Mouse (Mus musculus) kidney, postnatal 36 days (tissue): Measurements from ENCODE around the gene Fabp3.

ENCODE experiments used
- DNase-seq, 2 experiments: peaks; one replicate each; pipeline ENCODE4 v3.0.0; 2021 to 2022; ENCODE audit warnings: mixed read lengths in 2 of 2

Fabp3 gene

GRCm38 (mm10) chr4:130308231-130309081, at the start of gene Fabp3, which contains the start of gene Gm10570:
Gene Fabp3 (plus strand): TSS chr4:130308595.
Gene Gm10570 (minus strand): TSS chr4:130308674.
- DNase-seq = peak; percentile 50 to 76

DNA sequence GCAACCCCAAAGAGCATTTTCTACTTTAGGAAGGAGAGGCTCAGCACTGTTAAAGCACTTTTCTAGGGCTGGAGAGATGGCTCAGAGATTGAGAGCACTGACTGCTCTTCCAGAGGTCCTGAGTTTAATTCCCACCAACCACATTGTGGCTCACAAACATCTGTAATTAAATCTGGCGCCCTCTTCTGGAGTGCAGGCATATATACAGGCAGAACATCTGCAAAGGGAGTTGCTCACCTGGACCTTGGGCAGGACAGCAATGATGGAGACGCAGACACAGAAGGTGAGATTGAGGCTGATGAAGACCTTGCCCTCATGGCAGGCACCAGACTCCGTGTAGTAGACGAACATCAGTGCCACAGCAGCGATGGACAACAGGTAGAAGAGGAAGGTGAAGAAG, 48.0 kb upstream of the Fabp3 start:
- peak; percentile 13 to 22 for DNase-seq

- no peak for DNase-seq
Observed at GRCm38 (mm10) chr4:130264131-130264530, 44.3 kb upstream of the Fabp3 start.

DNA sequence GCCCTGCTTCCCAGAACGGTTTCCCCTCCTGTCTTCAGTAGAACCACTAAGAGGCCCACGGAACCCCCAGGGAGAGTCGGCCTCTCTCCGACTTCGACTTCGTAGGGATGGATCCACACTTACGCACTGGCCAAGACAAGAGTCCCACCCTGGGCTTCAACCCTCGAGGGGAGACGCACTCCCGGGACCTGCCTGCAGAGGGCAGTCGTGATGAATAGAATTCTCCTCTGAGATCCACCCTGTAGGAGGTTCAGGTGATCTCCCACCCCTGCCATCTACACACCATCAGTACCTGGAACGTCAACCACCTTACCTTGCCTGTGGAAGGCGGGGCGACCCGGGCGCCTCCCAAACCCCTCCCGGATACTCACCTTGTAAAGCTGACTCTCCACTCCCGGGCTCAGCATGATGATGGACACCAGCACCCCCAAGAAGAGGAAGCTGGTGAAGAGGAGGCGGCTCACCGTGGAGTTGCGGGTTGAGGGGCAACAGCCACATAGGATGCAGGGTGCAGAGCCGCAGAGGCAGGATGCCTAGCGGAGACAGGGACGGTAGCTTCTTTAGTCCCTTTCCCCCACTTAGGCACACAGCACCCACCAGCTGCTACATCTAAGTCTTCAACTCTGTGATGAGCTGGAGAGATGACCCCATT, 43.6 kb upstream of the Fabp3 start:
- DNase-seq = peak; percentile 58 to 84

GRCm38 (mm10) chr4:130266601-130267000, 41.8 kb upstream of the Fabp3 start:
- DNase-seq = peak in 1 of 2 experiments; percentile 21

DNA sequence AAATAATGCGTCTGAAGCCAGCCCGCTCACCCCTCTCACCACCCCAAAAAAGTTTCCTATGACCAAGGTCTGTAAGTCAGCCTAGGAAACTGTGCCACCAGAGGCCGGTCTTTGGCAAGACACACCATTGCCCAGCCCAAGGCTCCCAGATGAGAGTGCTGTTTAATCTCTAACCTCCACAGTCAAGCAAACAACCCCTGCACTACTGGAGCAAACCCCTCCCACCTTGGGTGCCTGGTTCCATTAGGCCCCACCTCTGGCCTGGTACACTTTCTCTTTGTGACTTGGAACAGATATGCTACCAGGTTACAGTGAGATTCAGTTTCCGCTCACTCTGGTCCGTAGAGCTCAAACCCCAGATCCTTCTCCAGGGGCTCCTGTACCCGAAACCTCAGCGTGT, 41.3 kb upstream of the Fabp3 start:
- DNase-seq = peak; percentile 79 to 83

DNA sequence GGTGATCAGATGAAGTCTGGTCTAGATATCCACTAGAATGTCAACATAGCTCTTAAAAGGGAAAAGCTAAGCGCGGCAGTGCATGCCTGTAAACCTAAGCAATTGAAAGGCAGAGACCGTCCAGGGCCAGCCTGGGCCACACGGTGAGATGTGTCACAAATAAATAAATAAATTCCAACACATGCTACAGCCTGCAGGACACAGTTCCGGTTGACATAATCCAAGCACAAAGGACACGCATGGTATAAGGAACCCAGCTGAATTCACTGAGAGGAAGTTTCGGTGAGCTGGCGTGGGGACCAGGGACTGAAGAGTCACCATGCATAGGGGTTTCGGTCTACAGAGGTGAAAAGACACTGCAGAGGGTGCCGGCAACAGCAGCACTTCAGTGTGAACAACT, 39.7 kb upstream of the Fabp3 start:
- no peak for DNase-seq

GRCm38 (mm10) chr4:130270089-130270488, 38.3 kb upstream of the Fabp3 start:
- no peak for DNase-seq

DNA sequence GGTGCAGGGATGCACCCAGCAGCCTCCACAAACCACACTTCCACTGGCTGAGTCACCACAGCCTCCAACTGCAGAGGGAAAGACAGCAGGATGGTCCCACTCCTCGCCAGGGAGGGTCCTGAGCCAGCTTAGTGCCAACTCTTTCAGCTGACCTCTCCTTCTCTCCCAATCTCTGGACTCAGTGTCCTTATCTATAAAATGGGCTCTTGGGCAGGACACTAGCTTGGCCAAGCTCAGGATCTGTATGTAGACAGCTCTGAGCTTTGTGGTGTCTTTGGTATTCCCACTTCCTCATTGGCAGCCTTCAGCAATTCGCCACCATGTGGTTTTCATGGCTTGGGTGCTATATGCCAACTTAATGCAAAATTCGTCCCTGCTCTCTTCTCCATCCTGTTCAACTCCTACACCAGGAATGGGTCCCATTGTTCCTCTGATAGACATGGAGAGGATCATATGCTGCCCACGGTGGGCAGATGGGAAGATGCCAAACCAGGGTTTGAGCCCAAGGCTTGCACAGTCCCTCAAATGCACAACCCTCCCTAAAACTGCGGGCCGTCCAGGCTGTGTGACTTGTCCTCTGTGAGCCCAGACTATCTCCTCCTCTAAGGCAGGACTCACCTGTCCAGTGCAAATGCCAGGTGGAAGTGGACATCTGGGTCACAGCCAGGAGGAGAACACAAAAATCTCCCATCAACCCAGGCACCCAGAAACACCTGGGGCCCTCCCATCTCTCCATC, 37.6 kb upstream of the Fabp3 start:
- no peak for DNase-seq

GRCm38 (mm10) chr4:130273698-130274345, 34.6 kb upstream of the Fabp3 start:
- no peak for DNase-seq

- no peak for DNase-seq
Observed at GRCm38 (mm10) chr4:130274346-130275015, 33.9 kb upstream of the Fabp3 start.

- peak; percentile 34 to 77 for DNase-seq
Observed at GRCm38 (mm10) chr4:130275016-130275822, 33.2 kb upstream of the Fabp3 start.

DNA sequence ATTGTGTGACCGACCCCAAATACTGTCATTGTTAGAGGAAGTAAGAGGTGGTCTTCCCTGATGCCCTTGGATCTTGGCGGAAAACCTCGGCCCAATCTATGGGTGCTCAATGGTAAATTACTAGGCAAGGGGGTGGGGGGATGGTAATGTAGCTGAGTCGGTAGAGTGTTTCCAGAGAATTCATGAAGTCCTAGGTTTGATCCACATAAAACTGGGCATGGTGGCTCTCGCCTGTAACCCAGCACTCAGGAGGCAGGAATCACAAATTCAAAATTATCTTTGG, 32.6 kb upstream of the Fabp3 start:
- DNase-seq = no peak

DNA sequence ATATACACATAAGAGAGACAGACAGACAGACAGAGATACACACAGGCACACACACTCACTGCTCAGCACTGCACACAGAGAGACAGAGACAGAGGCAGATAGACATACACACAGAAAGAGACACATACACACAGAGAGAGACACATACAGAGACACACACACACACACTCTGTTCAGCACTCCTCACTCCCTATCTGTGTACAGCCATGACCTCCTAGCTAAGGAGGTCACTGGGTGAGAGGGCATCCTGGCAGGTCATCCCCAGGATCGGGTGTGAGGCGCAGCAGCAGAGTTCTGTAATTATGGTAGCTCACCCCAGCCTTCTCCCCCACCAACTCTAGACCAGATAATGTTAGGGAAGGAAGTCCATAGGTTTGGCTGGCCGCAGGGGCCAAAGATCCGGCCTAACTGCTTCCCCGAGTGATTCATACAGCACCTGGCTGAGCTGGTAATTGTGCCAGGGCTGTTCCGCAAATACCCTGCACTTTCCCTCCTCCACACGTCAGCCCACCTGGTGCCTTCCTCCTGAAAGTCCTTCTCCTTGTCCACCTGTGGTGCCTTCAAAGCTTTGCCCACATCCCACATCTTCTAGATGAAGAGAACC, 31.7 kb upstream of the Fabp3 start:
- no peak for DNase-seq

GRCm38 (mm10) chr4:130279105-130279504, 29.3 kb upstream of the Fabp3 start, which contains the start of gene Serinc2:
Gene Serinc2 (minus strand): TSS chr4:130279205.
- no peak for DNase-seq

GRCm38 (mm10) chr4:130282856-130283255, 25.5 kb upstream of the Fabp3 start:
- no peak for DNase-seq

GRCm38 (mm10) chr4:130283826-130284225, 24.6 kb upstream of the Fabp3 start:
- DNase-seq = no peak

DNA sequence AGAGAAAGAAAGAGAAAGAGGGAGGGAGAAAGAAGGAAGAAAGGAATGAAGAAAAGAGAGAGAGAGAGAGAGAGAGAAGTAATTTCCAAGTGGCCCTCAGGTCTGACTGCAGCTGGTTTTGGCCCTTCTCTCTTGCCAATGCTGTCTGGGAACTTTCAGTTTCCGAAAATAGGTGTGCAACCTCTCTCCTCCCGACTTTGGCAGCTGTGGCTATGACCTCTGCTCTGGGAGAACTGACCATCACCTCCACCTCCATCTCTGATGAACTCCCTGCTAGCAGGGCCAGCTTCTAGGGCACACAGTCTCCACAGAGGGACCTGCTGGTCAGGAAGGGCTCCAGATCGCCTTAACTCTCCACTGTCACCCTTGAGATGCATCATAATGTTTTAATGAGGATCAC, 21.9 kb upstream of the Fabp3 start:
- DNase-seq = no peak

DNA sequence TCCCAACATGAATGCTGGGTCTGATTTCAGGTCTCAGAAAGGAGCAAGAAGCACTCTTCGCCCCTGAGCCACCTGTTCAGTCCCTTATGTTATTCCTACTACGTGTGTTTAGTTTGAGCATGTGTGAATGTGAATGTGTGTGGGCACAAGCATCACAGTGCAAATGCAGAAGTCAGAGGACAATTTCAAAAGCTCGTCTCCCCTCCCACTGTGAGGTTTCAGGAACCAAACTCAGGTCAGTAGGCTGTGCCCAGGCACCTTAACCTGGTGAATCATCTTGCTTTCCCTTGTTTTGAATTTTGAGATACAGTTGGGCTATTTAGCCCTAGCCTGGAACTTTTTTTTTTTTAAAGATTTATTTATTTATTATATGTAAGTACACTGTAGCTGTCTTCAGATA, 18.6 kb upstream of the Fabp3 start:
- no peak for DNase-seq

- DNase-seq = peak; percentile 79 to 92
Observed at GRCm38 (mm10) chr4:130292271-130292670, 16.1 kb upstream of the Fabp3 start.

- DNase-seq = no peak
Observed at GRCm38 (mm10) chr4:130294513-130294912, 13.9 kb upstream of the Fabp3 start.
